ENCODE assay signal across 27 mouse cellular contexts in the genomic region with DNA sequence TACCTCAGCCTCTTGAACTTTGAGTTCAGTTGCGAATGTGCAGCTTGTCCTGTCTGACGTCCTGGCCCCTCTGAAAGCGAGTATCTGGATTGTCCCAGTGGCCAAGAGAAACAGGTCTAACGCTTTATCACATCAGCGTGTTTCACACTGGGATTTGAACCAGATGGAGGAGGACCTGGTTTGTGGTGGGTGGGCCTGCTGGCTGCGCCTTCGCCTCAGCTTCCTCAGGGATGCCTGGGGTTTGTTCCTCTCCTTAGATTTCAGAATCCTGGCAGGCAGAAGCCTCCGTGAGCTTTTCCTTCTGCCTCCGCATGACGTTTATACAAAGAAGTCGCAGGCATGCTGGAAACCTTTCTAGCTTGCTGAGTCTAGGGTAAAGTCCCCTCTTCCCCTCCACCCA.
DNase-seq lines count a peak whose midpoint lies in the region; ATAC-seq and TF ChIP-seq lines count a peak whose summit lies in the region.
"Had no signal": no experiment of that assay in that cellular context is flagged by ENCODE, and none has a peak within 500 bp of the region (broad histone marks: within the 10 kb centered on the region; RNA-seq: fewer than 3 reads in every experiment).

No protein-coding gene starts in this region.

- H3K9me3 ChIP-seq in intestine, embryonic 14.5 days (ENCODE audit: control insufficient read depth, low read length), result no peaks in the 10 kb centered on the region
- no peaks in the 10 kb centered on the region for H3K9me3 ChIP-seq in intestine, embryonic 15.5 days
- H3K9me3 ChIP-seq in stomach, embryonic 14.5 days (ENCODE audit: control insufficient read depth, low read depth, low read length), result no peaks in the 10 kb centered on the region
- H3K9me3 ChIP-seq in stomach, postnatal 0 days (ENCODE audit: control insufficient read depth, low read length), result no peaks in the 10 kb centered on the region
- H3K9me3 ChIP-seq: embryonic facial prominence, embryonic 12.5 days; forebrain, embryonic 12.5 days; forebrain, embryonic 15.5 days; hindbrain, embryonic 10.5 days; hindbrain, embryonic 13.5 days had no signal

- no peak overlapping the region for H3K9ac ChIP-seq in intestine, embryonic 14.5 days (ENCODE audit: low read length)
- no peak overlapping the region for H3K9ac ChIP-seq in intestine, embryonic 15.5 days
- H3K9ac ChIP-seq in stomach, embryonic 14.5 days (replicated peaks; ENCODE audit: low read depth, low read length), result no peak overlapping the region
- no peak overlapping the region for H3K9ac ChIP-seq in stomach, postnatal 0 days (ENCODE audit: low read length)
- H3K9ac ChIP-seq: embryonic facial prominence, embryonic 12.5 days; forebrain, embryonic 12.5 days; forebrain, embryonic 15.5 days; heart, embryonic 13.5 days; hindbrain, embryonic 13.5 days had no signal

- H3K27me3 ChIP-seq in intestine, embryonic 14.5 days (replicated peaks; ENCODE audit: control insufficient read depth, insufficient read depth, low read length), result no peaks in the 10 kb centered on the region
- no peaks in the 10 kb centered on the region for H3K27me3 ChIP-seq in intestine, embryonic 15.5 days (replicated peaks)
- no peaks in the 10 kb centered on the region for H3K27me3 ChIP-seq in stomach, embryonic 14.5 days (ENCODE audit: control insufficient read depth, insufficient read depth, low read length)
- no peaks in the 10 kb centered on the region for H3K27me3 ChIP-seq in stomach, postnatal 0 days (ENCODE audit: control insufficient read depth, insufficient read depth, low read length)
- H3K27me3 ChIP-seq: embryonic facial prominence, embryonic 12.5 days; forebrain, embryonic 12.5 days; forebrain, embryonic 15.5 days had no signal

- no peak for TF ChIP-seq EP300 in stomach, postnatal 0 days (optimal IDR thresholded peaks at IDR 0.05)

- WGBS in intestine, embryonic 14.5 days, result 46% methylated on average over 11 of the region's 11 CpGs
- WGBS in intestine, embryonic 15.5 days, result 58% methylated on average over 11 of the region's 11 CpGs
- WGBS in stomach, embryonic 14.5 days, result 51% methylated on average over 11 of the region's 11 CpGs
- 62% methylated on average over 11 of the region's 11 CpGs for WGBS in stomach, postnatal 0 days

- no peak overlapping the region for H3K4me3 ChIP-seq in intestine, embryonic 14.5 days (ENCODE audit: low read depth, low read length)
- H3K4me3 ChIP-seq in intestine, embryonic 15.5 days (replicated peaks), result no peak overlapping the region
- no peak overlapping the region for H3K4me3 ChIP-seq in stomach, embryonic 14.5 days (ENCODE audit: low read depth, low read length)
- no peak overlapping the region for H3K4me3 ChIP-seq in stomach, postnatal 0 days (ENCODE audit: low read depth, low read length)
- H3K4me3 ChIP-seq: embryonic facial prominence, embryonic 12.5 days; erythroblast, embryonic 14.5 days; forebrain, embryonic 12.5 days; forebrain, embryonic 15.5 days; heart, adult 2 months; heart, embryonic 13.5 days; hindbrain, embryonic 10.5 days; hindbrain, embryonic 13.5 days had no signal

- 0 out of 2 replicates have a peak, but pooled peaks have one; percentile 47 for ATAC-seq in intestine, embryonic 14.5 days (replicated peaks; ENCODE audit: low FRiP score, low TSS enrichment, low read depth)
- no peak for ATAC-seq in intestine, embryonic 15.5 days
- 0 out of 2 replicates have a peak, but pooled peaks have one; percentile 33 for ATAC-seq in stomach, embryonic 14.5 days (ENCODE audit: insufficient number of reproducible peaks, insufficient read depth, low FRiP score, low read depth)
- ATAC-seq in stomach, postnatal 0 days (ENCODE audit: low FRiP score, low TSS enrichment), result no peak
- ATAC-seq: activated CD4-positive, CD25-positive, alpha-beta regulatory T cell, adult 4 months; forebrain, embryonic 15.5 days; hindbrain, embryonic 16.5 days had no signal

- H3K4me1 ChIP-seq in intestine, embryonic 14.5 days (replicated peaks; ENCODE audit: control insufficient read depth, insufficient read depth, low read length), result 0 out of 2 replicates have a peak, but pooled peaks cover 2% of the 10 kb centered on the region
- peaks cover 3% of the 10 kb centered on the region; the same call in 1 of the 2 replicates for H3K4me1 ChIP-seq in intestine, embryonic 15.5 days (replicated peaks)
- no peaks in the 10 kb centered on the region for H3K4me1 ChIP-seq in stomach, embryonic 14.5 days (ENCODE audit: control insufficient read depth, insufficient read depth, low read length)
- H3K4me1 ChIP-seq in stomach, postnatal 0 days (replicated peaks; ENCODE audit: control insufficient read depth, insufficient read depth), result no peaks in the 10 kb centered on the region
- H3K4me1 ChIP-seq: embryonic facial prominence, embryonic 12.5 days; forebrain, embryonic 15.5 days; heart, embryonic 13.5 days had no signal

- peak; percentile 86 for DNase-seq in heart, adult 11 months
- no peak for DNase-seq in heart, adult 8-10 months (ENCODE audit: low spot score)
- DNase-seq in intestine, embryonic 14.5 days (ENCODE audit: low spot score), result no peak
- no peak for DNase-seq in stomach, postnatal 0 days (ENCODE audit: low spot score)
- no peak for DNase-seq in kidney, postnatal 14 days
- DNase-seq in left cerebral cortex, adult 11 months (ENCODE audit: low spot score), result no peak
- DNase-seq: adrenal gland, adult 8-10 months; adrenal gland, postnatal 25 days; cerebellum, adult 11-12 months; cerebellum, adult 8-10 months; cerebellum, postnatal 10 days; cerebellum, postnatal 36 days; embryo, embryonic 11 days; gastrocnemius, postnatal 25 days; heart, postnatal 36 days had no signal

- no peak for TF ChIP-seq CTCF in stomach, postnatal 0 days (IDR thresholded peaks at IDR 0.05; ENCODE audit: low read depth)

- no peak overlapping the region for H3K27ac ChIP-seq in intestine, embryonic 14.5 days (ENCODE audit: low read depth)
- H3K27ac ChIP-seq in intestine, embryonic 15.5 days, result no peak overlapping the region
- no peak overlapping the region for H3K27ac ChIP-seq in stomach, embryonic 14.5 days (ENCODE audit: low read length)
- H3K27ac ChIP-seq in stomach, postnatal 0 days (replicated peaks), result no peak overlapping the region
- H3K27ac ChIP-seq: embryonic facial prominence, embryonic 12.5 days; forebrain, embryonic 12.5 days; forebrain, embryonic 15.5 days; heart, adult 2 months; heart, embryonic 13.5 days; hindbrain, embryonic 10.5 days; hindbrain, embryonic 13.5 days had no signal

- H3K4me2 ChIP-seq in intestine, embryonic 14.5 days (ENCODE audit: low read length), result no peak overlapping the region
- H3K4me2 ChIP-seq in intestine, embryonic 15.5 days (replicated peaks), result no peak overlapping the region
- no peak overlapping the region for H3K4me2 ChIP-seq in stomach, embryonic 14.5 days (replicated peaks; ENCODE audit: low read depth, low read length)
- no peak overlapping the region for H3K4me2 ChIP-seq in stomach, postnatal 0 days (replicated peaks; ENCODE audit: low read depth)
- H3K4me2 ChIP-seq: embryonic facial prominence, embryonic 12.5 days; forebrain, embryonic 12.5 days; forebrain, embryonic 15.5 days; heart, embryonic 13.5 days; hindbrain, embryonic 13.5 days had no signal

- H3K36me3 ChIP-seq in intestine, embryonic 14.5 days (ENCODE audit: control insufficient read depth, insufficient read depth, low read length), result no peaks in the 10 kb centered on the region
- no peaks in the 10 kb centered on the region for H3K36me3 ChIP-seq in intestine, embryonic 15.5 days
- no peaks in the 10 kb centered on the region for H3K36me3 ChIP-seq in stomach, embryonic 14.5 days (ENCODE audit: control insufficient read depth, insufficient read depth, low read length)
- no peaks in the 10 kb centered on the region for H3K36me3 ChIP-seq in stomach, postnatal 0 days (ENCODE audit: control insufficient read depth, insufficient read depth, low read length)
- H3K36me3 ChIP-seq: embryonic facial prominence, embryonic 12.5 days; forebrain, embryonic 12.5 days; forebrain, embryonic 15.5 days; heart, embryonic 13.5 days; hindbrain, embryonic 10.5 days; hindbrain, embryonic 13.5 days had no signal

Comparison
In these comparisons a context has a peak if more than half of its experiments do, and no peak if none do; other contexts are left out.
1. ATAC-seq: peak in intestine, embryonic 14.5 days (single experiment) and stomach, embryonic 14.5 days (single experiment); none in intestine, embryonic 15.5 days (single experiment) and stomach, postnatal 0 days (single experiment).